Mouse (Mus musculus) E14TG2a.4 (cell line): Measurements from ENCODE around the gene Gata2.

Experiments used
- H3K27me3 ChIP-seq: 2 replicates; pipeline ENCODE4 v1.6.1; 2014; ENCODE audit warnings: low read length, control low read depth; ENCODE audit not compliant: insufficient read depth
- H3K36me3 ChIP-seq: 2 replicates; pipeline ENCODE4 v1.6.1; 2014; ENCODE audit warnings: low read length, control low read depth; ENCODE audit not compliant: insufficient read depth
- H3K4me1 ChIP-seq: replicated peaks from 2 replicates; pipeline ENCODE4 v1.6.1; 2014; ENCODE audit warnings: low read depth, low read length, control low read depth
- H3K4me3 ChIP-seq: replicated peaks from 2 replicates; pipeline ENCODE4 v1.5.1; 2014; ENCODE audit warnings: mild to moderate bottlenecking, low read length
- H3K9me3 ChIP-seq: 2 replicates; pipeline ENCODE4 v1.6.1; 2014; ENCODE audit warnings: low read length, control low read depth
- CTCF ChIP-seq: conservative IDR thresholded peaks from 2 replicates; pipeline ENCODE4 v1.5.1; 2014; ENCODE audit warnings: low read length
- NANOG ChIP-seq: IDR thresholded peaks from 2 replicates; pipeline ENCODE4 v1.6.1; 2014; ENCODE audit warnings: borderline replicate concordance, low read length, mixed read lengths
- POU5F1 ChIP-seq: IDR thresholded peaks from 2 replicates; pipeline ENCODE4 v1.6.1; 2014; ENCODE audit warnings: low read length, borderline replicate concordance

The Gata2 gene

GRCm38 (mm10) chr6:88203791-88204405 lies 10.2 kb downstream of the Gata2 start:
- peak overlapping the region; percentile 55; the same call in 1 of the 2 replicates for H3K4me3 ChIP-seq
- peaks cover 72% of the 10 kb centered on the region for H3K4me1 ChIP-seq
- H3K27me3 ChIP-seq: peaks cover 93% of the 10 kb centered on the region
- no peaks in the 10 kb centered on the region for H3K36me3 ChIP-seq
- no peaks in the 10 kb centered on the region for H3K9me3 ChIP-seq
- TF ChIP-seq POU5F1 (no peak), CTCF (no peak), NANOG (no peak)

GRCm38 (mm10) chr6:88204531-88205385 lies 11.1 kb downstream of the Gata2 start:
- Histone ChIP-seq H3K4me1 (peaks cover 70% of the 10 kb centered on the region), H3K4me3 (peak overlapping the region; percentile 20; the same call in 1 of the 2 replicates), H3K36me3 (no peaks in the 10 kb centered on the region), H3K9me3 (no peaks in the 10 kb centered on the region), H3K27me3 (peaks cover 92% of the 10 kb centered on the region)
- no peak for TF ChIP-seq NANOG
- no peak for TF ChIP-seq POU5F1
- no peak for TF ChIP-seq CTCF

- peaks cover 70% of the 10 kb centered on the region for H3K4me1 ChIP-seq
- no peaks in the 10 kb centered on the region for H3K9me3 ChIP-seq
- H3K27me3 ChIP-seq: peaks cover 86% of the 10 kb centered on the region
- 0 out of 2 replicates have a peak overlapping the region, but pooled peaks have one; percentile 17 for H3K4me3 ChIP-seq
- no peaks in the 10 kb centered on the region for H3K36me3 ChIP-seq
- no peak for TF ChIP-seq CTCF
- TF ChIP-seq NANOG: no peak
- TF ChIP-seq POU5F1: no peak
Measured at GRCm38 (mm10) chr6:88205386-88205700, 11.7 kb downstream of the Gata2 start.

- TF ChIP-seq NANOG (no peak), CTCF (no peak), POU5F1 (no peak)
- Histone ChIP-seq H3K36me3 (no peaks in the 10 kb centered on the region), H3K4me3 (no peak overlapping the region), H3K27me3 (peaks cover 80% of the 10 kb centered on the region), H3K4me1 (peaks cover 66% of the 10 kb centered on the region), H3K9me3 (no peaks in the 10 kb centered on the region)
Measured at GRCm38 (mm10) chr6:88205937-88206336, 12.2 kb downstream of the Gata2 start.

- peaks cover 59% of the 10 kb centered on the region for H3K4me1 ChIP-seq
- H3K9me3 ChIP-seq: no peaks in the 10 kb centered on the region
- TF ChIP-seq CTCF (no peak), POU5F1 (no peak), NANOG (no peak)
- H3K4me3 ChIP-seq: no peak overlapping the region
- peaks cover 74% of the 10 kb centered on the region for H3K27me3 ChIP-seq
- H3K36me3 ChIP-seq: no peaks in the 10 kb centered on the region
Measured at GRCm38 (mm10) chr6:88206566-88206965, 12.9 kb downstream of the Gata2 start.

- peaks cover 61% of the 10 kb centered on the region for H3K4me1 ChIP-seq
- no peak for TF ChIP-seq CTCF
- no peak for TF ChIP-seq POU5F1
- no peak for TF ChIP-seq NANOG
- no peaks in the 10 kb centered on the region for H3K36me3 ChIP-seq
- peaks cover 64% of the 10 kb centered on the region for H3K27me3 ChIP-seq
- no peak overlapping the region for H3K4me3 ChIP-seq
- no peaks in the 10 kb centered on the region for H3K9me3 ChIP-seq
Measured at GRCm38 (mm10) chr6:88207403-88208033, 13.8 kb downstream of the Gata2 start.

- no peak for TF ChIP-seq POU5F1
- TF ChIP-seq CTCF: no peak
- TF ChIP-seq NANOG: no peak
- H3K9me3 ChIP-seq: no peaks in the 10 kb centered on the region
- H3K4me3 ChIP-seq: no peak overlapping the region
- H3K36me3 ChIP-seq: no peaks in the 10 kb centered on the region
- H3K4me1 ChIP-seq: peaks cover 60% of the 10 kb centered on the region
- peaks cover 57% of the 10 kb centered on the region for H3K27me3 ChIP-seq
Measured at GRCm38 (mm10) chr6:88208321-88208720, 14.6 kb downstream of the Gata2 start.

GRCm38 (mm10) chr6:88209453-88209852 lies 15.8 kb downstream of the Gata2 start:
- Histone ChIP-seq H3K4me1 (peaks cover 58% of the 10 kb centered on the region), H3K27me3 (peaks cover 46% of the 10 kb centered on the region), H3K4me3 (no peak overlapping the region), H3K9me3 (no peaks in the 10 kb centered on the region), H3K36me3 (no peaks in the 10 kb centered on the region)
- TF ChIP-seq POU5F1: no peak
- TF ChIP-seq CTCF: no peak
- no peak for TF ChIP-seq NANOG
